Mouse (Mus musculus): ENCODE data around the gene Dohh.

The Dohh gene

GRCm38 (mm10) chr10:81417227-81418215, 33.3 kb downstream of the Dohh start:
- DNase-seq (ENCODE audit: low read depth, low spot score): no peak

DNA sequence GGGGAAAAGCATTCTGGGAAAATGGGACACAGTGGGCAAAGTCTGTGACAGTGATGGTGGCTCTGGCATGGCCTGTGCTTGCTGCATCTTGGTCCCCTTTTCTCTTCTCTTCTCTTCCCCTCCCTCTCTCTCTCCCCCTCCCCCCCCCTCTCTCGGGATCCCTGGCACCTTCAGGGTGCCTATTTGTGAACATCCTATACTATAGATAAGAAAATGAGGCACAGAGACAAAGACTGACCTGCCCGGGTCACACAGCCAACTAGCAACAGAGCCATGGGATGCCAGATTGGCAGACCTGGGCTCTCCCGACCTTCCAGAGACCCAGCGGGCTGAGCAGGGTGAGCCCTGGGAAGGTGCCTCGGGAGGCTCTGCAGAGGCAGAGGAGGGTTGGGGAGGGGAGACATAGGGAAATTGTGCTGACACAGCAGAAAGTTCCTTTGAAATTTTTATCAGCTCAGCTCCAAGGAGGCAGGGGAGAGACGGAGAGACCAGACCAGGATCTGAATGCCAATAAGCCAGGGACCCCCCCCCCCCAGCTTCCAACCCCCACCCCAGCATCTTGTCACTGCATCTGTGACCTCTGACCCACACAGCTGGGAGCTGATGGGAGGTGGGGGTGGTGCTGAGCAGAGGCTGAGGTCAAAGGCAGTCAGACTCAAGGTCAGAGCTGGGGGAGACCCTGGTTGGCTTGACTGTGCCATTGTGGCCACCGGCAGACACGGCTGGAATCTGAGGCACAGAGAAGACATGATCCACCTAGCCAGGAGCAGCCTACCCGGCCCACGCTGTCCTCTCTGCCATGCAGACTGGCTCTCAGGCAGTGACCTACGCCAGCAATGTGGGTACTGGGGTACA, 34.2 kb downstream of the Dohh start:
- no peak for DNase-seq (ENCODE audit: low read depth, low spot score)

DNA sequence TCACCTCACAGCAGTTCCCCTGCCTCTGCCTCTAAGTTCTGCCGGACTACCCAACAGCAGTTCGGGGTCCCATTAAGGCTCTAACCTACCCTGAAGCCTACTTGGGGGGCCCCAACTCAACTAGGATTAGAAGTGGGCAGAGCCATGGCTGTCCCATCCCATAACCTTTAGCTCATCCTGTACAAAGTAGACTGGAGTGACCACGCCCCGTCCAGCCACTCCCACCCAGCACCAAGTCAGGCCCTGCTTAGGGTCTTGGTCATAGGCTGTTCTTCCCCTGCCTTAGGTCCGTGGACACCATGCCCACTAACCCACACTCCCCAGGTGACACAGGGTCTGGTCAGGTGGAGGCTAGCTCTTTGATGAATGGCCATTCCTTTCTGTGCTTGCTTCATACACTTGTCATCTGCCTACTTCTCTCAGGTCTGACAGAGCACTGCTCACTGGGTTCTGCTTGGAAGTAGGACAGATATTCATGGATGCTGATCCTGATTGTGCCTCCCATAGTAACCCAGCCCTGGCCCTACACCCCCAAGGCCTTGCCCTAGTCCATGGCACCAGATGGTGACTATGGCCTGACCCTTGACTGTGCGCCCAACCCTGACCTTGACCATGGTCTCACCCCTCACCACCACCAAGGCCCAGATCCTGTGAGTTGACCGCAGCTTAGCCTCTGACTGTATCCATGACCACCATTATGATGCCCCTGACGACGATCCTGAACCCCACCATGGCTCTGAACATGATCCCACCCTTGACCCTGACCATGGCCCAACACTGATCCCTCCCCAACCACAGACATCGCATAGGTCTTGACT, 35.1 kb downstream of the Dohh start:
- DNase-seq (ENCODE audit: low read depth, low spot score): no peak

DNA sequence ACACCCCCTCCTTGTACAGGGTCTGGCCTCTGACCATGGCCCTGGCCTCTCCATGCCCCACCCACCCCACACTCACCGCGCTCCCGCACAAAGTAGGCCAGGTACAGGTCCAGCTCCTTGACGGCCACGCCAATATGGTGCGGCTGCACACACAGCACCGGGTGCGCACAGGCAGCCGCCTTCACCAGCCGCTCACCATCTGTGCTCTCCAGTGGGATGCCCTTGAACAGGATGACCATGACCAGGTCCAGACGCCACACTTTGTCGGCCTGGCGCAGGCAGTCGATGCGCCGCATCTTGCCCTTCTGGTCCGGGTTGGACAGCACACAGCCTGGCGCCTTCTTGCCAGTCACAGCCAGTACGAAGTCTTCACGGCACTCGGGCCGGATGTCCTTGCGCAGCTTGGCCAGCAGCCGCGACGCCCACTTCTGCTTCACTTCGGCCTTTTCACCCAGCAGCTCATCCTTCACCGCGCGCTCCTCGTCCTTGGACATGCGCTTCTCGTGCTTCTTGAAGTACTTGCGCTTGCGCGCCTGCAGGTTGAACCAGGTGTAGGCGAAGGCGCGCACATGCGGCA, 36.1 kb downstream of the Dohh start:
- no peak for DNase-seq (ENCODE audit: low read depth, low spot score)

- no peak for DNase-seq (ENCODE audit: low read depth, low spot score)
Measured at GRCm38 (mm10) chr10:81421041-81421796, 37.0 kb downstream of the Dohh start.

- no peak for DNase-seq (ENCODE audit: low read depth, low spot score)
Measured at GRCm38 (mm10) chr10:81421797-81422100, 37.5 kb downstream of the Dohh start.

DNA sequence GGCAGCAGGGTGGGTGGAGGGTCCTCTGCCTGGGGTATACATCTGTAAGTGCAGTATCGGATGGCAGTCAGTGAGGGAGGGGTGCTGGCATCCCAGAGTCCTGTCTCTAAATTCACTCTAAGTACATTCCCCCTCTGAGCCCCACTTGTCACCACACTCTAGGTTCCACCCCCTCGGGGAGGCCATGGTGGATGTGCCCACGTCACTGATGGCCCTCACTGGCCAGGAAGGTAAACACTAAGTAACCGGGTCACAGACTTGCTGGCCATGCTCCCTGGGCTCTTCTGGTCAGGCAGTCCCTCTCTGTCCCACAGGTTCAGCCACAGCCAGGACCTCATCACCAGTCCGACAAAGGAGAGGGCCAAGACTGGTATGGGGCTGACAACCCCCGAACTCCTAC, 38.0 kb downstream of the Dohh start:
- no peak for DNase-seq (ENCODE audit: low read depth, low spot score)

DNA sequence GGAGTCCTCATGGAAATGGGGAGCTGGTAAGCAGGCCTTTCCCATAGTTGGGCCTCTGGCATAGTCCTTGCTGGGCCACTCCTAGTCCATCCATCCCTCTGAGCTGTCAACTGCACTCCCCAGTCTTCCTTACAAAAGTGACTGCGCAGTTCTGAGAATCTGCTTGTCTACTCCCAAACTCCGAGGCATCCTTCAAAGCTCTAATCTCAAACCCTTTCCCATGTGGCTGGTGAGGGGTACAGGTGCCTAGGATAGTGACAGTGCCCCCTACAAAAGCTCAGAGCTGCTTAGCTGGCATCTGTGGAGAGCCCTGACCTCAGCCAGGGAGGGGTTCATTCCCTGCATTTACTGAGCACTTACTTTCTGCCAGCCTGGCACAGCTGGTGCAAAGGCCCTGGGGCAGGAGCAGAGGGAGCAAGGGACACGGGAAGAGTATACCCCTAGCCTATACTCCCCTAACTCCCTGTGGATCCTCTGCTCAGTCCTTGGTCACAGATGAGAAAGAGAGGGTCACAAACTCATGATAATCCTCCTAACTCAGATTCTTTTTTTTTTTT, 38.5 kb downstream of the Dohh start:
- DNase-seq (ENCODE audit: low read depth, low spot score): no peak

- DNase-seq (ENCODE audit: low read depth, low spot score): no peak
Measured at GRCm38 (mm10) chr10:81423476-81424245, 39.4 kb downstream of the Dohh start.

DNA sequence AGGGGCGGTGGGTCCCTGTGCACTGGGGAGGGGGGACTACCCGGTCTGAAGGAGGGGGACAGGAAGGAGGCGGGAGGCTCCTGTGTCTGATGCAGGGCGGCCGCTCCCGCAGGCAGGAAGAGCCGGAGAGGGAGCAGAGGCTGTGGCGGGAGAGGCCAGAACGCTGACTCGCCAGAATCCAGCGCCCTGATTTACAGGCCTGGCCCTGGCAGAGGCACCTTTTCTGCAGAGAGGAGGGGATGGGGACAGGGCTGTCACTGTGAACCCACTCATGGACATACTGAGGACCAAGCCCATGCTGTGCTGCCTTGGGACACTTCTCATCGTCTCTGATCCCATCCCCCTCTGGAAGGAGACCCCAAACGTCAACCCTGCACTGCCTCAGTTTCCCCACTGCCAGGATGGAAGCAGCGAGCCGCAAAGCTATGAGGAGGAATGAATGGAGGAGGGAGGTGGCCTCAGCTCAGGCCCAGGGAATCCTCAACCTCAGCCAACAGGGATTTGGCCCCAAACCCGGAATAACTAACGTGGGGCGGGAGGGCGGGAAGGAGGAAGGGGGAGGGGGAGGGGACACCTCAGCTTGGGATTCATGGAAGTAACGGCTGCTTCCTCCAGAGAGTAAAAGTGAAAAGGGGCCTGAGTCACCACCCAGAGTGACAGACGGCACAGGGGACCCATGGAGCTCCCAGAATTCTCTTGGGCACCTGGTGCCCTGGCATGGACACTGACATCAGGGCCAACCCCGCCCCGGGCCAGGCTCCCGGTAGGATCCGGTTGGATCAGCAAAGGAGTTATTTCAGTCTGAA, 40.2 kb downstream of the Dohh start:
- DNase-seq (ENCODE audit: low read depth, low spot score): no peak

- no peak for DNase-seq (ENCODE audit: low read depth, low spot score)
Measured at GRCm38 (mm10) chr10:81425236-81425850, 41.1 kb downstream of the Dohh start.

- DNase-seq (ENCODE audit: low read depth, low spot score): no peak
Measured at GRCm38 (mm10) chr10:81426081-81426671, 41.9 kb downstream of the Dohh start.

DNA sequence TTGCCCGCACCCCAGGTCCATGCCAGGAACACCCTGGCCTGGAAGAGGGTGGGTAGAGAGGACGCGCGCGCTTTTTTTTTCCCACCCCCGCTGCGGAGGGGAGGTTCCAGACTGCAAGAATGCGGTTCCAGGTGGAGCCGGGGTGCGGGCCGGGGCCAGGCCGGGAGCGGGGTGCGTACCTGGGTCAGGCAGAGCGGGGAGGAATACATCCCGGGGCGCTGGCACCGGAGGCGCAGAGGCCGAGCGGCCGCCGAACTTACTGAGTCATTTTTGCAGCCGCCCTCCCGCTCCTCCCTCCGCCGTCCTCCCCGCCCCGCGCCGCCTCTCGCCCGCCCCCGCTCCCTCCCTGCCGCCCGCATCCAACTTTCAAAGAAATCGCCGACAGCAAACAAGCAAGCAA, 42.7 kb downstream of the Dohh start:
- DNase-seq (ENCODE audit: low read depth, low spot score): no peak

DNA sequence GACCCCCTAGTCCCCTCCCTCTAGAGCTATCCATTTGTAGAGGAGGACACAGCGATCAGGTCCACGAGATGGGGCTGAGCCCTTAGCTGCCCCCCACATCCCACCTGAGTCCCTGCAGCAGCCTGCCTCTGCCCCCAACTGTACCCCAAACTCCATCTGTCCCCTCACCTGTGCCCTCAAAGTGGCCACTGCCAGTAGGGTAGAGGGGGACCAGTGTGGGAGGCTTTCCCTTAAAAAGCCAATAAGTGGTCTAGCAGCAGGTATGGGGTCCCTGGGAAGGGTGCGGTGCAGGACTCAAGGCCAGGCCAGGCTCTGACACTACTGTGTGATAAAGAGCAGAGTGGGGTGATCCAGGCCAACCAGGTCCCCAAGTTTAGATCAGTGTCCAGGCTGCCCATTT, 43.1 kb downstream of the Dohh start:
- DNase-seq (ENCODE audit: low read depth, low spot score): no peak

DNA sequence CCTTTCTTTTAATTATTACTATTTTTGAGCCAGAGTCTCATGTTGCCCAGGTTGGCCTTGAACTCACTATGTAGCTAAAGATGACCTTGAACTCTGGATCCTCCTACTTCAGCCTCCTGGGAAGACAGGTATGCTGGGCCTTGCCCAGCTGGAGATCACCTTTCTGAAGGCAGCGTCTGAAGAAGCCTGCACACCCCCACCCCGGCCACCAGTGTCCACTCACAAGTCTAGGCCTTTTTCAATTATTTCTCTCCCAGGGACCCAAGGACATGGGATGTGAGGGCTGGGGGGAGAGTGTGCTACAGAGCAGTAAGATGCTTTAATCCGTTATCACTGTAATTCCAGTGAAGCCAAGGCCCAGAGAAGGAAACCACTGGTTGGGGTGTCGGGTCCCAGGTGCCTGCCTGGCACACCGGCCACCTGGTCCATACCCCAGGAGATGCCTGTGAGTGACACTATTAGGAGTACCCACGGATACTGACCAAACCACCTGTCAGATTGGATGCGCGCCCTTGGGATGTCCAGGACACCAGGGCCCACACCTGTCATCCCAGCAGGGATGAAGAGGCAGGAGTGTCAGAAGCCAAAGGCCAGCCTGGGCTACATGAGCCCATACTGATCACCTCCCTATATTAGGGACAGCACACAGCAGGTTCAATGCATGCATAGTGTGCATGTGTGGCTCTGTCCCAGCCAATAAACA, 43.7 kb downstream of the Dohh start:
- no peak for DNase-seq (ENCODE audit: low read depth, low spot score)

- DNase-seq (ENCODE audit: low read depth, low spot score): no peak
Measured at GRCm38 (mm10) chr10:81428507-81428870, 44.3 kb downstream of the Dohh start.

GRCm38 (mm10) chr10:81429092-81429491, 44.9 kb downstream of the Dohh start:
- no peak for DNase-seq (ENCODE audit: low read depth, low spot score)

Data from WW6 (cell line).